Mouse (Mus musculus) testis, adult 2 months (tissue): Measurements from ENCODE around the gene Cdk9.

Source experiments
- CTCF ChIP-seq: fragments of 200-500 bp; IDR thresholded peaks from 2 replicates; pipeline ENCODE4 v1.5.1; 2012; ENCODE audit warnings: low read depth, mild to moderate bottlenecking, inconsistent platforms, low read length, moderate library complexity; ENCODE audit not compliant: control insufficient read depth, insufficient read depth, insufficient replicate concordance
- POLR2A ChIP-seq: fragments of 200-500 bp; IDR thresholded peaks from 2 replicates; pipeline ENCODE4 v1.6.1; 2012; ENCODE audit warnings: low read depth, mild to moderate bottlenecking, inconsistent platforms, low read length, moderate library complexity; ENCODE audit not compliant: control insufficient read depth

GRCm38 (mm10) chr2:32667775-32668174, 45.1 kb downstream of the Cdk9 start:
- no peak for TF ChIP-seq CTCF
- TF ChIP-seq POLR2A: no peak
